Mouse (Mus musculus): ENCODE measurements around the gene Gadd45b. TPM values are rescaled to one million over a fixed set of nuclear protein-coding genes. Genes with fewer than 3 reads are reported as not detected.

Gene Gadd45b
- total and polyA plus RNA-seq, 3 experiments, result 14.9 to 52.5 (median 24.4) TPM

- no peak for DNase-seq (ENCODE audit: extremely low read depth)
- Histone ChIP-seq H3K4me1 (ENCODE audit: control insufficient read depth in 1 of 2, insufficient read depth in 2 of 2) (peaks cover 6 to 32% of the 10 kb centered on the region in 2 experiments; a peak in 3 of 4 replicates), H3K27ac (ENCODE audit: insufficient read depth, low read depth) (no peak overlapping the region), H3K4me3 (replicated peaks in 1 of 3; ENCODE audit: low read depth in 2 of 3, low read length in 2 of 3, poor library complexity in 1 of 3) (no peak overlapping the region), H3K79me2 (replicated peaks; ENCODE audit: control insufficient read depth, extremely low read depth, insufficient read depth, poor library complexity, severe bottlenecking) (no peaks in the 10 kb centered on the region), H3K36me3 (replicated peaks in 1 of 2; ENCODE audit: control insufficient read depth in 1 of 2, insufficient read depth in 1 of 2, low read length in 1 of 2) (no peaks in the 10 kb centered on the region), H3K4me2 (ENCODE audit: insufficient read depth, low read depth, poor library complexity, severe bottlenecking) (no peak overlapping the region), H3K27me3 (replicated peaks) (peaks cover 9% of the 10 kb centered on the region), H3K9me3 (replicated peaks; ENCODE audit: low read length) (no peaks in the 10 kb centered on the region), H3K9ac (ENCODE audit: insufficient read depth, low read depth) (no peak overlapping the region)
- TF ChIP-seq MAFK (IDR thresholded peaks at IDR 0.05; ENCODE audit: insufficient replicate concordance, low read length) (no peak), E2F4 (IDR thresholded peaks at IDR 0.05; ENCODE audit: insufficient replicate concordance, low read depth, low read length) (no peak), IRF4 (IDR thresholded peaks at IDR 0.05; ENCODE audit: low read depth, low read length) (no peak), RCOR1 (conservative IDR thresholded peaks at IDR 0.05; ENCODE audit: low read depth, low read length) (no peak), ZNF384 (IDR thresholded peaks at IDR 0.05; ENCODE audit: low read depth, low read length) (no peak), NELFE (IDR thresholded peaks at IDR 0.05; ENCODE audit: low read depth, low read length) (no peak), BHLHE40 (IDR thresholded peaks at IDR 0.05; ENCODE audit: low read depth, low read length) (no peak), PAX5 (IDR thresholded peaks at IDR 0.05; ENCODE audit: low read length) (no peak), POLR2A (IDR thresholded peaks at IDR 0.05; ENCODE audit: low read depth, low read length) (no peak), MXI1 (IDR thresholded peaks at IDR 0.05; ENCODE audit: low read depth, low read length) (no peak), TCF12 (IDR thresholded peaks at IDR 0.05; ENCODE audit: low read depth, low read length) (no peak), KAT2A (IDR thresholded peaks at IDR 0.05; ENCODE audit: insufficient replicate concordance, low read length) (no peak)
- dilution Hi-C loops (cut with MboI; ENCODE audit: extremely low pct_ligation_motif_present, extremely low pct_unique_long_range_greater_than_20kb, low sequenced_read_pairs) (no loop called here), in situ Hi-C loops (cut with MboI; ENCODE audit: low pct_ligation_motif_present, low pct_unique_long_range_greater_than_20kb, low sequenced_read_pairs) (no loop called here)
Observed at GRCm38 (mm10) chr10:80951761-80952390, 22.0 kb downstream of the Gadd45b start.

- no peak overlapping the region for H3K9ac ChIP-seq (ENCODE audit: insufficient read depth, low read depth)
- H3K27ac ChIP-seq (ENCODE audit: insufficient read depth, low read depth), result no peak overlapping the region
- no peaks in the 10 kb centered on the region for H3K36me3 ChIP-seq (replicated peaks in 1 of 2; ENCODE audit: control insufficient read depth in 1 of 2, insufficient read depth in 1 of 2, low read length in 1 of 2)
- TF ChIP-seq POLR2A (IDR thresholded peaks at IDR 0.05; ENCODE audit: low read depth, low read length), result no peak
- TF ChIP-seq CTCF (conservative IDR thresholded peaks at IDR 0.05 in 1 of 2, IDR thresholded peaks at IDR 0.05 in 1 of 2; ENCODE audit: low read depth in 2 of 2, low read length in 2 of 2), result no peak
- no peak for TF ChIP-seq TBP (conservative IDR thresholded peaks at IDR 0.05; ENCODE audit: low read depth, low read length)
- TF ChIP-seq IRF4 (IDR thresholded peaks at IDR 0.05; ENCODE audit: low read depth, low read length), result no peak
- no peak for TF ChIP-seq MEF2A (IDR thresholded peaks at IDR 0.05; ENCODE audit: borderline replicate concordance, low read depth, low read length)
- no peak for TF ChIP-seq MXI1 (IDR thresholded peaks at IDR 0.05; ENCODE audit: low read depth, low read length)
- TF ChIP-seq POLR2AphosphoS2 (IDR thresholded peaks at IDR 0.05; ENCODE audit: low read depth, low read length), result no peak
- TF ChIP-seq RCOR1 (conservative IDR thresholded peaks at IDR 0.05; ENCODE audit: low read depth, low read length), result no peak
- TF ChIP-seq CHD1 (IDR thresholded peaks at IDR 0.05; ENCODE audit: low read depth, low read length), result no peak
- TF ChIP-seq JUND (conservative IDR thresholded peaks at IDR 0.05; ENCODE audit: low read depth, low read length), result no peak
- TF ChIP-seq TCF12 (IDR thresholded peaks at IDR 0.05; ENCODE audit: low read depth, low read length), result no peak
- no peak for TF ChIP-seq ETS1 (conservative IDR thresholded peaks at IDR 0.05; ENCODE audit: low read depth, low read length)
- no peak for TF ChIP-seq ELF1 (IDR thresholded peaks at IDR 0.05; ENCODE audit: low read depth, low read length)
- TF ChIP-seq NELFE (IDR thresholded peaks at IDR 0.05; ENCODE audit: low read depth, low read length), result no peak
- TF ChIP-seq PAX5 (IDR thresholded peaks at IDR 0.05; ENCODE audit: low read length), result no peak
- TF ChIP-seq NRF1 (IDR thresholded peaks at IDR 0.05; ENCODE audit: low read depth, low read length), result no peak
- TF ChIP-seq MAFK (IDR thresholded peaks at IDR 0.05; ENCODE audit: insufficient replicate concordance, low read length), result no peak
- TF ChIP-seq UBTF (IDR thresholded peaks at IDR 0.05; ENCODE audit: low read depth, low read length), result no peak
- DNase-seq (ENCODE audit: extremely low read depth), result no peak
- dilution Hi-C loops (cut with MboI; ENCODE audit: extremely low pct_ligation_motif_present, extremely low pct_unique_long_range_greater_than_20kb, low sequenced_read_pairs), result no loop called here
- peaks cover 6 to 32% of the 10 kb centered on the region in 2 experiments; a peak in 3 of 4 replicates for H3K4me1 ChIP-seq (ENCODE audit: control insufficient read depth in 1 of 2, insufficient read depth in 2 of 2)
- H3K79me2 ChIP-seq (replicated peaks; ENCODE audit: control insufficient read depth, extremely low read depth, insufficient read depth, poor library complexity, severe bottlenecking), result no peaks in the 10 kb centered on the region
- H3K27me3 ChIP-seq (replicated peaks), result peaks cover 8% of the 10 kb centered on the region
- in situ Hi-C loops (cut with MboI; ENCODE audit: low pct_ligation_motif_present, low pct_unique_long_range_greater_than_20kb, low sequenced_read_pairs), result no loop called here
- H3K4me3 ChIP-seq (replicated peaks in 1 of 3; ENCODE audit: low read depth in 2 of 3, low read length in 2 of 3, poor library complexity in 1 of 3), result no peak overlapping the region
- no peak overlapping the region for H3K4me2 ChIP-seq (ENCODE audit: insufficient read depth, low read depth, poor library complexity, severe bottlenecking)
- H3K9me3 ChIP-seq (replicated peaks; ENCODE audit: low read length), result no peaks in the 10 kb centered on the region
Observed at GRCm38 (mm10) chr10:80952449-80952848, 22.6 kb downstream of the Gadd45b start.

All from CH12.LX (cell line).